Mouse (Mus musculus): ENCODE results near the gene Fblim1. TPM values are rescaled to one million over a fixed set of nuclear protein-coding genes. Genes with fewer than 3 reads are reported as not detected.

Gene Fblim1
- total RNA-seq (2023), result under 1 TPM in 1 of 2 experiments, not detected in 1; 0.17 TPM

DNA sequence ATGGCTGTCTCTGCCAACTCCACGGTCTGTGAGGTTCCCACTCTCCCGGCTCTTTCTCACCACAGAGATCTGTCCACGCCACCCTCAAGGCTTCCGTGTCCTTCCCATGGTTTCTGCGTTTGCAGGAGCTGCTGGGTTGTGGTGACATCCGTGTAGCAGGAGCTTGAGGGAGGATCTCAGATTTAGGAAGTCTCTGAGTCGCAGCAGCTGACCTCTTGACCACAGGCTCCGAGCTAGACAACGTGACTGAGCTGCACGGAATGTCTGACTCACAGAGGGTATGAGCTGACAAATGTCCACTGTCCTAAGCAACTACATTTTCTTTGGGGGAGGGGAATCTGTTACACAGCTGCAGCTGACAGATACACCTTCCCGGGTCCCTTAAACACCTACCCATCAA lies at the start of gene Fblim1:
TSS of gene Fblim1 (minus strand) at position 236 of the 400 bp plus-strand sequence.

DNA sequence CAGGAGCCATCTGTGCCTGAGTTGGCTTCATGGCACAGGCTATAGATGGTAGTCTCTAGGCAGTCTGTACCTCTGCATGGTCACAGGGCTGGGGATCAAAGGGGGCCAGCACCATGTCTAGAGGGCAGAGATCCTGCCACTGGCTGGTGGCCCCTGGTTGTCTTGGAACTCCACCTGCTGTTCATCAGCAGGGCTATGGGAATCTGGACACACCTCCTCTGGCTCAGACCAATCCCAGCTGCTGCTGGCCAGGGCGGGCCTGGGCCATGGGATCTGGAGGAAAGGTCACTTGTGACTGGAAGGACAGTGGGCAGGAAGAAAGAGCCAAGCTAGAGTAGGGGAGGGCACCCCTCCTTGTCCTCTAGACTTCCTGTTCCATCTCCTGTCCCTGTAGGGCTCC lies 17.8 kb upstream of the Fblim1 start, which contains the start of gene Slc25a34:
TSS of gene Slc25a34 (minus strand) at position 156 of the 400 bp plus-strand sequence.

DNA sequence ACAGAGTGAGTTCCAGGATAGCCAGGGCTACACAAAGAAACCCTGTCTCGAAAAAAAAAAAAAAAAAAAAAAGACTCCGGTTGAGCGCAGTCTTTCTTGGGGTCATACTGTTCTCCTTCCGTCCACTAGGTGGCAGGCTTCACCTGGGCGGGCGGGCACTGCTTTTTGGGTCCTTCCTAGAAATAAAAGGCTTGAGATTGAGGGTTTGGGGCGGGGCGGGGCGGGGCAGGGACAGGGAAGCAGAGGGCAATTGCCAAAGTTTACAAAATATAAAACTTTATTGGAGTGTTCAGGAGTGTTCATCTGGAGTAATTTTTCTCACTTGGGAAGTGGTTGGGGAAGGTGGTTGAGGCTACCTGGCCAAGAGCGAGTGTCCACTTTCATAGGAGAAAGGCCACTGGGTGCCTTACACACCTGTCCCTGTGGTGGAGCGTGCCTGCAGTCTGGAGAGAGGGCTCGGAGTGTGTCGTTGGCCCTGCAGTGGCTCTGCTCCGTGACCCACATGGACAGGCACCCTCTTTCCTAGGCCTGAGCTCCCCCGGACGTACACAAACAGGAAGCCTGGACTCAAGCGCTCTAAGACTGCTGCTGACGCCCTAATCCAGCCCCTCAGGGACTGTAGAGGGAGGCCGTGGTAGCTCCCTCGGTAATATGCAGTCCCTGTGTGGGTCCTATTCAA lies 12.8 kb upstream of the Fblim1 start, which contains the start of gene Tmem82:
TSS of gene Tmem82 (minus strand) at position 69 of the 679 bp plus-strand sequence.

DNA sequence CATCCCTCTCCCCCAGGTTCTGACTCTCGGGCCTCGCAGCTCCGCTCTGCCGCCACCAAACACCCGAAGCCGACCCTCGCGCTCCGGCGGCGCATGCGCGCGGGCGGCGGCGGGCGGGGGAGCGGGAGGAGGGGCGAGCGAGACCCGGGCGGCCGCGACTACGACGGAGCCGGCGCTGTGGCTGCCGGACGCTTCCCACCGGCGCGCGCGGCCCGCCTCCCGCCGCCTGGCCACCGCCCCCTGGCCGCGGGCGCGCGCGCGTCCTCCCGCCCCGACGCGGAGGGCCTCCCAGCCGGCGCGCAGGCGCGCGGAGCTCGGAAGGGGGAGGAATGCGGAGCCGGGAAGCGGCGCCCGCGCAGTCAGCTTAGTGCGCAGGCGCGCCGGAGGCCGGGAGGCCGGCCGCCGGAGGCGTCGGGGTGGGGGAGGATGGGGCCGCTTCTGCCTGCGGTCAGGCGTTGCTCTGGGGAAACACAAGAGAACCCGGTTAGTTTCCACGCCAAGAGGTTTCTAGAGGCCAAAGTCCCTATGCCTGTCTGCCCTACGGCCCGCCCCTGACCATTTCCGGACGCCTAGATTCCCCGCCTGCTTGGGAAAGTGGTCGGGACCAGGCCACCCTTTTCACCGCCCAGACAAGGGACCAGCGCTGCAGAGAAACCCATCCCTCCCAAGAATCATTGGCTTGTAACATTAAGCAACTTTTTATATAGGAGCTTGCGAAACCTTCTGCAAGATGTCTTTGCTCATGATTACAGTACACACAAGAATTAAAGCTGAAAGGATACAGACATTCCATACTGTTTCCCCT lies 67.3 kb downstream of the Fblim1 start, which contains the start of gene Spen:
TSS of gene Spen (minus strand) at position 190 of the 805 bp plus-strand sequence.

Other genes with a start within 250 kb of the Fblim1 start
- gene Fam131c, start 237.9 kb downstream of the Fblim1 start, total RNA-seq (2023), result not detected
- not detected for gene Clcnka, start 207.4 kb downstream of the Fblim1 start, total RNA-seq (2023)
- gene Clcnkb, start 190.1 kb downstream of the Fblim1 start, total RNA-seq (2023), result not detected
- not detected for gene Hspb7, start 185.3 kb downstream of the Fblim1 start, total RNA-seq (2023)
- gene Srarp, start 170.0 kb downstream of the Fblim1 start, total RNA-seq (2023), result not detected
- 10 to 100 TPM; 39.8 to 44.6 TPM for gene Zbtb17, start 161.4 kb downstream of the Fblim1 start, total RNA-seq (2023)
- gene Spen, start 67.5 kb downstream of the Fblim1 start, total RNA-seq (2023), result 10 to 100 TPM; 56.7 to 69.1 TPM
- gene Tmem82, start 12.5 kb upstream of the Fblim1 start, total RNA-seq (2023), result not detected
- not detected for gene Slc25a34, start 17.7 kb upstream of the Fblim1 start, total RNA-seq (2023)
- gene Plekhm2, start 58.8 kb upstream of the Fblim1 start, total RNA-seq (2023), result 10 to 100 TPM; 33.5 to 34.3 TPM
- 1 to 10 TPM in 1 of 2 experiments, not detected in 1; 2.9 TPM for gene Rsc1a1, start 79.5 kb upstream of the Fblim1 start, total RNA-seq (2023)
- gene Ddi2, start 117.3 kb upstream of the Fblim1 start, total RNA-seq (2023), result 10 to 100 TPM; 51.1 to 52.2 TPM
- gene Agmat, start 140.6 kb upstream of the Fblim1 start, total RNA-seq (2023), result not detected
- gene Dnajc16, start 184.8 kb upstream of the Fblim1 start, total RNA-seq (2023), result 10 to 100 TPM; 14.6 to 17.2 TPM
- 10 to 100 TPM; 25.4 to 28.3 TPM for gene Casp9, start 187.5 kb upstream of the Fblim1 start, total RNA-seq (2023)
- gene Cela2a, start 220.1 kb upstream of the Fblim1 start, total RNA-seq (2023), result not detected
- not detected for gene Ctrc, start 240.3 kb upstream of the Fblim1 start, total RNA-seq (2023)